Mouse (Mus musculus) liver, adult (tissue): ENCODE measurements around the gene 1700007K13Rik.

Experiments used
- GATA4 ChIP-seq: IDR thresholded peaks from 2 replicates; pipeline ENCODE4 v1.6.1; 2014; ENCODE audit warnings: mild to moderate bottlenecking, low read length; ENCODE audit not compliant: insufficient replicate concordance

1700007K13Rik gene

DNA sequence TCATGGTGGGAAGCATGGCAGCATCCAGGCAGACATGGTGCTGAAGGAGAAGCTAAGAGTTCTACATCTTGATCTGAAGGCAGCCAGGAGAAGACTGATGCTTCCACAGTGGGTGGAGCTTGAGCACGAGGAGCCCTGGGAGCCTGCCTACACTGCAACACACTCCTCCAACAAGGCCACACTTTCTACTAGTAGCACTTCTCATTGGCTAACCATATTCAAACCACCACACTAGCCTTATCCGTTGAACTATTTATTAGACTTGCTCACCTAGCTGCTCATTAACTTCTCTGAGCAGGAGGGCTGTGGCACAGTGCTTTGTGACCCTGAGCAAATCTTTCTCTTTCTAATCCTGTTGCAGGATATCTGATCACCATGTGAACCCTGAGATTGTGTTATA lies 17.7 kb upstream of the 1700007K13Rik start:
- TF ChIP-seq GATA4 = no peak

DNA sequence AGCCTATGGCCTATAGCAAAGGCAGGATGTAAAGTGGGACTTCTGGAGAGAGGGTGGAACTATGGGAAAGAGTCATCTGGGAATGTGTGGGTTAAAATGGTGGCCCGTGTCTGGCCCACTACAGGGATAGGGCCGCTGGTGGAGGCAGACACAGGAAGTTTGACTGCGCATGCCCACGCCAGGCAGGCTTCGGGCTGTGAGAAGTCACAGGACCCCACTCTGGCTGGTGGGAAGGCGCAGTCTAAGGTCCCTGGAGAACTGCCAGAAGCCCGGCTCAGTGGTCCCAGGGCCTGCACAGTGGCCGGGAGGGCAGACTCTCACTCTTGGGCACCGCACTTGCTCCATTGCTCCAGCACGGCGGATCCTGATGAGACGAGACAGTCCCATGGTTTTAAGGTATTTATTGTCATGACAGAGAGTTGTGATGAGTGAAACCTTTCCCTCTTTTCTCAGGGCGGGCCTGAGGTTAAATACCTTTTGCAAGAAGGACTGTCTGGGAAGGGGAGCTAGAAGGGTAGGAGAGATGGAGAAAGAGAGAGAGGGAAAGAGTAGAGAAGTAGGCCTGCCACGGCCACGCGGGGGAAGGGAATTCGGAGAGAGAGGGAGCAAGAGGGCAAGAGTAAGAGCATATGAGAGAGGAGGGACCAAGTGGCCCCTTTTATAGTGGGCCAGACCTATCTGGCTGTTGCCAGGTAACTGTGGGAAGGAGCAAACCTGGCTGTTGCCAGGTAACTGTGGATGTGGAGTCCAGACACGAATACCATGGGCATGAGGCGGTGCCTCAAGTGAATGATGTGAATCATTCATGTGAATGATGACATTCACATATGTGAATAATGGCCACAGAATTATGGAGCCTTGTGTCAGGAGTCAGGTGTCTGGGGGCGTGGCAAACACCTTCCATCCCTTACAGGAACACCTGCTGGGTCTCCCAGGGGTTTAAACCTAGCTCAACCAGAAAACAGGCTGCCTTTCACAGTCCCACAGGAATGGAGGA lies 13.4 kb upstream of the 1700007K13Rik start:
- TF ChIP-seq GATA4 = no peak

GRCm38 (mm10) chr2:28470591-28470990 lies 4.5 kb upstream of the 1700007K13Rik start:
- no peak for TF ChIP-seq GATA4

GRCm38 (mm10) chr2:28469461-28469860 lies 3.3 kb upstream of the 1700007K13Rik start:
- TF ChIP-seq GATA4 = no peak

DNA sequence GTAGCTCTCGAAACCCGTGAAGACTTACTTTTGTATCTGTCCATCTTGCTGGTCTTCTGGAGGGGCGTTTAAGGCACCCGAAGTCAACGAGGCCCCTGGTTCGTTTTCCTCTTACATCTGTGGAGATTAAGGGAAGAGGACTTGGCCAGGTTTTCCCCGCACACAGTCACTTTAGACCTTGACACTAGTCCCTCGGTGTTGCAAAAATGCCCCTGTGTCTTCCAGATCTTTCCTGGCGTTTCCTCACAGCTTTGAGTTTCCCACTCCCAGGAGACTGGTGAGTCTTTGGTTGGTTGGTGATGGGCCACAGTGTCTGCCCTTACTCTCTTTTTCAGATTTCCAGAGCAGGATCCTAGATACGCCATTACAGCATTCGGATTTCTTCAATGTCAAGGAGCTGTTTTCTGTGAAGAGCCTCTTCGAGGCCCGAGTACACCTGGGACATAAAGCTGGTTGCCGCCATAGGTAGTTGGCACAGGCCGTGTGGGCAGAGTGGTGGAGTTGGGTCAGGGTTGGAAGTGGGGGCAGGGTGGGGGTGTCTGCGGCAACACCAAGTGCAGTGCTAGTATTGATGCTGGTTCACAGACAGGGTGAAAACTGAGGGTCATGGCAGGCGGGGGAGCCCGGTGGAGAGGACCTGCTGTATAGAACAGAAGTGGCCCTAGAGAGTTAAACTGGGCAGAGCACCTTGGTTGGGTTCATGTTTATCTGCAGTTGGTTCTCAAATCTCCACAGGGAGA lies 2.5 kb upstream of the 1700007K13Rik start:
- no peak for TF ChIP-seq GATA4

DNA sequence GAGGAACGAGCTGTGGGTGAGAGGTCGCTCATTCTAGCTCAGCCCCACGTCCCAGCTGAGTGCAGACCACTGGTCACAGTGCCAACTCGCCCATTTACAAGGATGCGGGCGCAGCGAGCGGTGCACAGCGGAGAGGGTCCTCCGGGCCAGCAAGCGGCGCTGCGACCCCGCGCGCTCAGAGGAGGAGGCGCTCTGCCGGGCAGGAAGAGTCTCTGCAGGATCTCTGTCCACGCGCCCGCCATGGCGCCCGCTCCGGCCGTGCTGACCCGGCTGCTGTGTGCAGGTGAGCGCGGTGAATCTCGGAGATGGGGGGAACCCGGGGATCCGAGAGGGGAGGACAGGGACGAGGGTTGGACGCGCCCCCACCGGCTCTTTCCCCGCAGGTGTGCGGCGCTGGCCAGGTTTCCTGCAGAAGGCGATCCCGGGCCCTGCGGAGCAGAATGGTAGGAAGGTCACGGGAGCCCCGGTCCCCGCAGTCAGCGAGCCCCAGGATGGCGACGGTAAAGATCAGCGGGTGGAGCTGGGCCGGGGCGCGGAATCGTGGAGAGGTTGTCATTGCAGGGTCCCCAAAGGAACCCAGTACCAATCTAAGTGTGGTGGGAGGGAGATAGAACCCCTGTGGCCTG lies 1.8 kb upstream of the 1700007K13Rik start, which contains the start of gene Mrps2:
Mrps2 (plus strand) TSS at position 207 of the 626 bp plus-strand sequence.
- TF ChIP-seq GATA4 = peak; percentile 52; the same call in 1 of the 2 replicates

DNA sequence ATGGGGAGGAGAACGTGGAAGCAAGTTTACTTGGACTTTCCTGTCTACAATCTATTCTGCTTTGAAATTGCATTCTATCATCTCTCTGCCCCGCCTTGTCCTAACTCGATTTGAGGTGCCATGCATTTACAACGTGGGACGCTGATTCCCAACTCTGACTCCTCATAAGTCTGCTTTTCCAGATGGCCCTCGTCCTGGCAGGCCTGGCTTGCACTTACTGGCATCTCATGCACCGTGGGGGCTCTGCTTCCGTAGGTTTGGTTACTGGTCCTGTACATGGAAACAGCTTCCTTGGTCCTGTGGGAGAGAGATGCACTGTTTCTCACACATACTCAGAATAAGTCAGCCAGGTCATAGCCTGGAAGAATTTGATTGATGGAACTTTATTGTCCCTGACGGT lies 1.2 kb downstream of the 1700007K13Rik start:
- TF ChIP-seq GATA4 = no peak

DNA sequence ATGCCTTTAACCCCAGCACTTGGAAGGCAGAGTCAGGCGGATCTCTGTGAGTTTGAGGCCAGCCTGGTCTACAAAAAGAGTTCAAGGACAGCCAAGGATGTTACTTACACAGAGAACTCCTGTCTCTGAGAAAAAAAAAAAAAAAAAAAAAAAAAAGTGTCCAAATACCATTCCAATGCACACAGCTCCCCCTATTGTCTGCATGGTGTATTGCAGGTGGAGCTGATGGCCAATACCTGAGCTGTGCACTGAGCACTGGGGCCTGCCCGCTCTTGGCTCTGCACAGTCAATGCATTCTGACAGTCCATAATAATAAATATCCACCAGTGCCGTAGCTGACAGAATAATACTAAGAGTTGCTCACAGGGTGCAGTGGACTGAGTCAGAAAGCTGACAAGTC lies 2.2 kb downstream of the 1700007K13Rik start:
- TF ChIP-seq GATA4 = no peak

DNA sequence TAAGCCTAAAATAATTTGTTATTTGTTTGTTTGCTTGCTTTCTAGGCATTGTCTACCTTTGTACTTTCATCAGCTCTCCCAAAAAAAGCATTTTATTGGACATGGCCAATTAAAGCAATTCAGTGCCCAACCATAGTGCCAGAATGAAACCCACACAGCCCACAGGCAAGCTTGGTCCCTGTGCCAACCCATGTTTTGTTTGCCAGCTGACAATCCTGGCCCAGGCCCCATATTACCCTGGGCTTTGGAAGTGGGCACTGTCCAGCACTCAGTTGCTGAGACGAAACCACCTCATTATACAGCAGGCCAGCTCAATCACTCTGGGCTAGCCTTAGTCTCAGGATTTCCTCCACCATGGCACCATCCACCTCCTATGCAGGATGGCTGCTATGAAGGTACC lies 9.5 kb downstream of the 1700007K13Rik start:
- TF ChIP-seq GATA4 = no peak

GRCm38 (mm10) chr2:28453539-28453938 lies 12.6 kb downstream of the 1700007K13Rik start:
- TF ChIP-seq GATA4 = no peak

DNA sequence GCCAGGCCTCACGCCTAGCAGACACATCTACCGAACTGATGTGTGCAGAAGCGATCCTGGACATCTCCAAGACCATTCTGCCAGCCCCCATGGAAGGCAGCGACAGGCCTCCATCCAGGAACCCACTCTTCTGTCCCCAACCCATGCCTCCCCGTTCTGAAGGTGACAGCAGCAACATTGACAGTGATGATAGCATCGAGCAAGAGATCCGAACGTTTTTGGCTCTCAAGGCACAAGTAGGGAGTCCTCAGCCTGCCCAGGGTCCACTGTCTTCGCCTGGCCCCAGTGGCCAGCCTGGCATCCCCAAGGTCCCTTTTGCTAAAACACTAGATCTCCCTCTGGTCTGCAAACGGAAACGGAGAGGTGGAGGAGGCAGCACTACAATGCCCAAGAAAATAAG lies 14.5 kb downstream of the 1700007K13Rik start:
- TF ChIP-seq GATA4 = no peak

GRCm38 (mm10) chr2:28447315-28447670 lies 18.8 kb downstream of the 1700007K13Rik start:
- TF ChIP-seq GATA4 = no peak

- no peak for TF ChIP-seq GATA4
Observed at GRCm38 (mm10) chr2:28446515-28447314, 19.4 kb downstream of the 1700007K13Rik start, which contains the start of gene Ppp1r26. Ppp1r26 (plus strand) TSS chr2:28446800.

GRCm38 (mm10) chr2:28446181-28446514 lies 20.0 kb downstream of the 1700007K13Rik start:
- TF ChIP-seq GATA4 = no peak

DNA sequence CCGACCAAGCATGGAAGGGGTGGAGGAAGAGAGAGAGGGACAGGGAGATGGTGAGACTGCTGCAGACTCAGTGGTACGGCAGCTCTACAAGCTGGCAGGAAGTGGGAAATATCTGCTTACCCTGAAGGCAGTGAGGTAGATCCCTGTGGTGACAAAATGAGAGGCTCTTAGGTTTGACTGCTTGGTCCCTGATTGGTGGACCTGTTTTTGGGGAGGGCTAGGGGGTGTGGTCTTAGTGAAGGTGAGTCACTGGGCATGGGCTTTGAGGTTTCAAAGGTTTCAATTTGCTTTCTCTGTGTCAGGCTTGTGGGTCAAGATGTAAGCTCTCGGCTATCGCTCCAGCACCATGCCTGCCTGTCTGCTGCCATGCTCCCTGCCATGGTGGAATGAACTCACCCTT lies 21.1 kb downstream of the 1700007K13Rik start:
- TF ChIP-seq GATA4 = no peak
